Mouse (Mus musculus): ENCODE measurements around the gene Llph.
A peak's percentile ranks its signal among the peaks of the same experiment; 100 is the strongest.
"Not testable (repeated sequence)": the region's sequence is repeated elsewhere in the genome, so short reads cannot be mapped to it uniquely, and the experiment has no call there.

Llph gene

GRCm38 (mm10) chr10:120226871-120227661, at the start of gene Llph:
Gene Llph, plus strand, starts transcription at chr10:120227070.
- DNase-seq (ENCODE audit: low read depth, low spot score): peak; percentile 76

GRCm38 (mm10) chr10:120182887-120183286, 44.0 kb upstream of the Llph start:
- no peak for DNase-seq (ENCODE audit: low read depth, low spot score)

GRCm38 (mm10) chr10:120183342-120183741, 43.5 kb upstream of the Llph start:
- no peak for DNase-seq (ENCODE audit: low read depth, low spot score)

- DNase-seq (ENCODE audit: low read depth, low spot score): no peak
Observed at GRCm38 (mm10) chr10:120188513-120188912, 38.4 kb upstream of the Llph start.

- DNase-seq (ENCODE audit: low read depth, low spot score): no peak
Observed at GRCm38 (mm10) chr10:120189276-120189675, 37.6 kb upstream of the Llph start.

- no peak for DNase-seq (ENCODE audit: low read depth, low spot score)
Observed at GRCm38 (mm10) chr10:120189782-120190181, 37.1 kb upstream of the Llph start.

- DNase-seq (ENCODE audit: low read depth, low spot score): no peak
Observed at GRCm38 (mm10) chr10:120191165-120191564, 35.7 kb upstream of the Llph start.

GRCm38 (mm10) chr10:120192278-120192677, 34.6 kb upstream of the Llph start:
- no peak for DNase-seq (ENCODE audit: low read depth, low spot score)

GRCm38 (mm10) chr10:120193255-120193654, 33.6 kb upstream of the Llph start:
- DNase-seq (ENCODE audit: low read depth, low spot score): no peak

- DNase-seq (ENCODE audit: low read depth, low spot score): no peak
Observed at GRCm38 (mm10) chr10:120197061-120197835, 29.6 kb upstream of the Llph start.

GRCm38 (mm10) chr10:120201131-120201921, 25.5 kb upstream of the Llph start, which contains the start of gene Tmbim4:
Gene Tmbim4, plus strand, starts transcription at chr10:120201590.
- DNase-seq (ENCODE audit: low read depth, low spot score): no peak

- peak; percentile 46 for DNase-seq (ENCODE audit: low read depth, low spot score)
Observed at GRCm38 (mm10) chr10:120201961-120202402, 24.9 kb upstream of the Llph start, which contains the start of gene Irak3. Gene Irak3, minus strand, starts transcription at chr10:120202130.

GRCm38 (mm10) chr10:120202467-120203250, 24.2 kb upstream of the Llph start:
- DNase-seq (ENCODE audit: low read depth, low spot score): no peak

GRCm38 (mm10) chr10:120204591-120205210, 22.2 kb upstream of the Llph start:
- no peak for DNase-seq (ENCODE audit: low read depth, low spot score)

GRCm38 (mm10) chr10:120208015-120208414, 18.9 kb upstream of the Llph start:
- DNase-seq (ENCODE audit: low read depth, low spot score): no peak

- DNase-seq (ENCODE audit: low read depth, low spot score): peak; percentile 64
Observed at GRCm38 (mm10) chr10:120208575-120209538, 18.0 kb upstream of the Llph start.

- no peak for DNase-seq (ENCODE audit: low read depth, low spot score)
Observed at GRCm38 (mm10) chr10:120209539-120209925, 17.3 kb upstream of the Llph start.

- no peak for DNase-seq (ENCODE audit: low read depth, low spot score)
Observed at GRCm38 (mm10) chr10:120210096-120210495, 16.8 kb upstream of the Llph start.

GRCm38 (mm10) chr10:120217099-120217498, 9.8 kb upstream of the Llph start:
- DNase-seq (ENCODE audit: low read depth, low spot score): not testable (repeated sequence)

Data from retina, adult 2 months (tissue).